Mouse (Mus musculus) forebrain, embryonic 12.5 days (tissue): ENCODE measurements around the gene Tpd52l1. TPM values are rescaled to one million over a fixed set of nuclear protein-coding genes. Genes with fewer than 3 reads are reported as not detected.

Source experiments
- ATAC-seq: fragments of 200-750 bp; cut with Nextera tagmentation; 2 replicates; pipeline ENCODE4 v1.8.0; 2017; ENCODE audit warnings: moderate TSS enrichment; ENCODE audit not compliant: low FRiP score
- H3K27ac ChIP-seq: fragments of 300-500 bp; sonication (generic); 2 replicates; pipeline ENCODE4 v1.5.1; 2016; ENCODE audit warnings: mild to moderate bottlenecking
- H3K27me3 ChIP-seq: fragments of 300-500 bp; sonication (generic); 2 replicates; pipeline ENCODE4 v1.6.1; 2016; ENCODE audit warnings: mild to moderate bottlenecking
- H3K36me3 ChIP-seq: fragments of 300-500 bp; sonication (generic); replicated peaks from 2 replicates; pipeline ENCODE4 v1.6.1; 2016; ENCODE audit warnings: mild to moderate bottlenecking
- H3K4me1 ChIP-seq: fragments of 300-500 bp; sonication (generic); 2 replicates; pipeline ENCODE4 v1.6.1; 2016
- H3K4me2 ChIP-seq: fragments of 300-500 bp; sonication (generic); 2 replicates; pipeline ENCODE4 v1.6.1; 2016; ENCODE audit warnings: mild to moderate bottlenecking, moderate library complexity
- H3K4me3 ChIP-seq: fragments of 300-500 bp; sonication (generic); replicated peaks from 2 replicates; pipeline ENCODE4 v1.5.1; 2016; ENCODE audit warnings: mild to moderate bottlenecking
- H3K9ac ChIP-seq: fragments of 300-500 bp; sonication (generic); 2 replicates; pipeline ENCODE4 v1.6.1; 2016; ENCODE audit warnings: mild to moderate bottlenecking
- H3K9me3 ChIP-seq: fragments of 300-500 bp; sonication (generic); 2 replicates; pipeline ENCODE4 v1.6.1; 2016
- WGBS: fragments of 180-500 bp; shearing (Covaris S2); methylation state at CpG from one replicate; pipeline ENCODE4 v1.1.7; 2016; 5-methylcytosine and 5-hydroxymethylcytosine counted together
- polyA plus RNA-seq: library from polyadenylated mRNA; unstranded; fragments of >200 nt; fragmentation: Nextera tagmentation; extraction: Ambion mirVana; gene quantifications from 2 replicates; pipeline ENCODE4 v1.2.1, GENCODE M21; 2016

Tpd52l1 gene
- polyA plus RNA-seq, 1 experiment from 2014 or later, result 16.6 TPM

DNA sequence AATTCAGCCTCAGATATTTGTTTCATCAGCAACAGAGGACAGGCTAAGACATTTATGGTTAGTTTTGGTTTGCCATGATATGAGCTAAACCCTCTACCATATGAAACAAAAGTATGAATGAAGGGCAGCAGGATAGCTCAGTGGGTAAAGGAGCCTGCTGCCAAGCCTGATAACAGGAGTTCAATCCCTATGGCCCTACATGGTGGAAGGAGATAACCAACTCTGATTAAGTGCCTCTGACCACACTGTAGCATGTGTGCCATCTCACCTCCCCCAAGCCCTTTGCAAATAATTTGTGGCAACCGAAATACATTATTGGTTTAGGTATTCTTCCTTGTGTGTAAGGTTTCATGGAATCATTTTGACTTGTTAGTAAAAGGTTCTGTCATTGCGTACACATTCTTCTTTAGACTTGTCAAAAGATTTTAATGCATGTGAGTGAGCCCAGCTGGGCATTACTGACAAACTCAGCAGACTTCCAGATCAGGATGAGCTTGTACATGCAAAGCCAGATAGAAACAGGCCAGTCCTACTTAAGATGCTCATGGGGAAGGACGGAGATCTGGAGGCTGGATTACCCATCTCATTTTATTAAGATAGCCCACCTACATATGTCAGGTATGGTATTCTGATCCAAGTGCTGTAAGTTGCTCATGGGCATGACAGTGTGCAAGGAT, 115.3 kb downstream of the Tpd52l1 start:
- no peaks in the 10 kb centered on the region for H3K27me3 ChIP-seq
- ATAC-seq, result no peak
- no peaks in the 10 kb centered on the region for H3K9me3 ChIP-seq
- peaks cover 17% of the 10 kb centered on the region for H3K36me3 ChIP-seq
- WGBS, result 88% methylated on average over 3 of the region's 3 CpGs
- H3K4me3 ChIP-seq, result no peak overlapping the region
- no peak overlapping the region for H3K27ac ChIP-seq
- H3K4me2 ChIP-seq, result no peak overlapping the region
- H3K4me1 ChIP-seq, result no peaks in the 10 kb centered on the region
- no peak overlapping the region for H3K9ac ChIP-seq

DNA sequence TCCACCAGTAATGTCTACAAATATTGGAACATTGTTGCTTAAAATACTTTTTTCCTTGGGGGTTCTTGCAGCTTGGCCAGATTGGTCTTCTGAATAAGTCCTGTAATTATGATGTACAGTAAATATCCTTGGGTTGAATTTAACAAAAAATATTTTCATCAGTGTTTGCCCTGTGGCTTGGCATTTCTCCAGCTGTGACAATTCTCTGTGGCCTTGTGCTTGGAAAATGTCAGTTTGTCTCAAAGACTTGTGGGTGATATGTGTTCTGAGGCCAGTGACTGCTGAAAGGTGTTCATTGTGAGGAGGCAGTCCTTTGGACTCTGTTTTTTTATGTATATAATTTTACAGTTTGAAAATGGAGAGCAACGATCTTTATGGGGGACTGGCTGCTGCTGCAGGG, 116.3 kb downstream of the Tpd52l1 start:
- no peak overlapping the region for H3K4me2 ChIP-seq
- ATAC-seq, result no peak
- 95% methylated on average over 1 of the region's 1 CpGs for WGBS
- no peaks in the 10 kb centered on the region for H3K4me1 ChIP-seq
- H3K9ac ChIP-seq, result no peak overlapping the region
- no peak overlapping the region for H3K27ac ChIP-seq
- no peak overlapping the region for H3K4me3 ChIP-seq
- peaks cover 17% of the 10 kb centered on the region for H3K36me3 ChIP-seq
- H3K27me3 ChIP-seq, result no peaks in the 10 kb centered on the region
- H3K9me3 ChIP-seq, result no peaks in the 10 kb centered on the region

DNA sequence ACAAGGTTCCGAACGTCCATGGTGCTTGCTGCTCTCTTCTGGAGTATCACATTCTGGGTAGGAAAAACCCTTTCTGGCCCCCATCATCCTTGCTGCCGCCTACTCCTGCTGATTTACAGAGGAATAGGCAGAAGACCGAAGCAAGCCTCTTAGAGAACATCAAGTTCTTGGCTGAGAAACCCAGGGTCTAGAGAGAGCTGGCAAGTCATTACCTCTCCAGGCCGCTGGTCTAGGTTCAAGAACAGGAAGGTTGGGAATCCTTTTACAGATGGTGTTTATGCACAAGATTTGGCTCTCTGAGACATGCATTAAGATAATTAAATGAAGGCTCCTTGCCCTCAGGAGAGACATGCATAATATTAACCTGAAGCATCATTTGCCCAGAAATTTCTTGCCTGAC, 127.3 kb downstream of the Tpd52l1 start:
- WGBS, result 92% methylated on average over 5 of the region's 5 CpGs
- peaks cover 8% of the 10 kb centered on the region for H3K4me1 ChIP-seq

DNA sequence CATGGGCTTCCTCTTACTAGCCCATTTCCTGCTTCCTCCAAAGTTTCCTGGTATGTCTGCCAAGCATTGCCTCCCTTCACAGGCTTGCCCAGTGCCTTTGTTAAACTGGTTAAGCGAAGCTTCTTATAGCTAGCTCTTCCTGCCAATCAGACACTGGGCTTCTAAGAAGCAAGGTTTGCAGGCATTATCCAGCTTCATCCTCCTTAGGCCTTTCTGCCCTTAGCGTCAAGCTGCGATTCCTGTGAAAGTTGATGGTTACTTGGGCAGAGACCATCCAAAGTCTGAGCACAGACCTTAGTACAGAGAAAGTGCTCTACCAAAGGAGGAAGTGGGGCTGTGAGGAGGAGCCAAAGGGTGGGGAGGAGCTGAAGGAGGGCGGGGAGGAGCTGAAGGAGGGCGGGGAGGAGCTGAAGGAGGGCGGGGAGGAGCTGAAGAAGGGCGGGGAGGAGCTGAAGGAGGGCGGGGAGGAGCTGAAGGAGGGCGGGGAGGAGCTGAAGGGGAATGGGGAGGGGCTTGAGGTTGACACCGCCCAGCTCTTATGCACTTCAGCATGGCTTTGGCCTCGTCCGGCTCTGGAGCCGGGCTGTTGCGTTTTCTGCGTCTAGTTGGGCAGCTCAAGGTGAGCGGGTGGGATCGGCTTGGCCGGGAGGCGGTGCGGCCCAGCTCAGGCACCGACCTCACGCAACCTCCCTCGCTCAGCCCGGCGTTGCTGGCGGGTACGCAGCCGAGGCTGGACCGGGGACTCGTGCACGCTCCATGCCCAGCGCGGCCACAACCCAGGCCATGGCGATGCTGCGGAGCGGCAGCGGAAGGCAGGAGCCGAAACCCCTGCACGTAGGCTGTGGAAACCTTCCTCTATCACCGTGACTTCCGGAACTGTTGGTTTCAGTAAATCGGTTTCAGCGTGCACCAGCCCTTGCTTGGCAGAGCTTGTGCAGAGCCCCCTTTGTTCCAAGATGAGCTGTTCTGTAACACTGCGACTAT, 132.6 kb downstream of the Tpd52l1 start, which contains the start of gene Hddc2:
Hddc2 (plus strand) TSS at position 519 of the 984 bp plus-strand sequence.
- peak within 1 kb of the TSS; percentile 69 for H3K9ac ChIP-seq
- WGBS, result 3% methylated on average over 42 of the region's 44 CpGs
- peaks cover 8% of the 10 kb centered on the region for H3K4me1 ChIP-seq
- peaks cover 3% of the 10 kb centered on the region; the same call in 1 of the 2 replicates for H3K36me3 ChIP-seq
- no peaks in the 10 kb centered on the region for H3K27me3 ChIP-seq
- H3K4me2 ChIP-seq, result peak within 1 kb of the TSS; percentile 61
- H3K4me3 ChIP-seq, result peak within 1 kb of the TSS; percentile 70
- no peaks in the 10 kb centered on the region for H3K9me3 ChIP-seq
- H3K27ac ChIP-seq, result peak within 1 kb of the TSS; percentile 82
- ATAC-seq, result peak; percentile 95

More for the DNA sequence above, 127.3 kb downstream of the Tpd52l1 start:
- H3K4me3 ChIP-seq, result no peak overlapping the region
- H3K9me3 ChIP-seq, result no peaks in the 10 kb centered on the region
- H3K36me3 ChIP-seq, result peaks cover 10% of the 10 kb centered on the region
- H3K27me3 ChIP-seq, result no peaks in the 10 kb centered on the region
- no peak overlapping the region for H3K4me2 ChIP-seq
- ATAC-seq, result no peak
- H3K27ac ChIP-seq, result no peak overlapping the region
- no peak overlapping the region for H3K9ac ChIP-seq

DNA sequence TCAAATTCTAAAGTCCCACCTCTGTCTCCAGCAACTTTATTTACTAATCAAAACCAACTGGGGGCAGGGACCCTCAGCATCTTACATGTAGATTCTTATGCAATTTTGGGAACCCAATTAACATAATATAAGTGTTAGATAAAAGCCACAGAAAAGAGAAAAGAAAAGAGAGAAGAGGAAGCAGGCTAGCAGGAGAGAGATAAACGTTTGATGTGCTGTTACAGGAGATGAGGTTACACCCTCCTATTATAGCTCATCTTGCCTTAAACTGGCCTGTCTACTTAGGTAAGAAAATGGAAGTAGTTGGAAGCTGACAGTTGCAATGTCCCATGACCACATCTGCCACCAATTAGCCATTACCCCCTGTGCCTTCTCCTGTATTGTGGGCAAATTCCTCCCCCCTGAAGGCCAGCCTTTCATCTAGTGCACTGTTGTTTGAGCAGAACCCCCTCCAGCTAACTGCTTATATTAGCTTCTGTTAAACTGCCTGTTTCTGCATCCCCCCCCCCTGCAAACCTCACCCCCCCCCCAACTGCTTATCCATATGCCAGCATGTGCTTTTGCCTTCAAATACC, 138.6 kb downstream of the Tpd52l1 start:
- H3K9ac ChIP-seq, result no peak overlapping the region
- H3K4me3 ChIP-seq, result no peak overlapping the region
- 26% methylated on average over 1 of the region's 1 CpGs for WGBS
- H3K4me1 ChIP-seq, result no peaks in the 10 kb centered on the region
- H3K4me2 ChIP-seq, result no peak overlapping the region
- no peaks in the 10 kb centered on the region for H3K27me3 ChIP-seq
- ATAC-seq, result no peak
- no peak overlapping the region for H3K27ac ChIP-seq
- H3K36me3 ChIP-seq, result no peaks in the 10 kb centered on the region
- H3K9me3 ChIP-seq, result no peaks in the 10 kb centered on the region

DNA sequence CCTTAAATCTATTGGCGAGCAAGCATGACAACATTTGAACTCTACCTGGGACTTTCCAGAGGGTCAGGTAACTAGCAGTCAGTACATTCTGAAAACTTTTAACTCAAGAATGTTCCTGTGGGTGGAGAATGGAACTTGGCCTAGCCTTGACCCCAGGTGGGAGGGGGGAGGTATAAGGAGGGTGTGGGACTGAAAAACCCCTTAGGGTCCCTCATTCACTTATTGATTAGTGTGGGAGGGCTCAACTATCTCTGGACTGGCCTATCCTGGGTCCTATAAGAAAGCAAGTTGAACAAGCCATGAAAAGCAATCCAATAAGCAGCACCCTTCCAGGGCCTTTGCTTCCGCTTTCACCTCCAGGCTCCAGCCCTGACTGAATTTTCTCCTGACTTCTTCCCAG, 142.3 kb downstream of the Tpd52l1 start:
- Histone ChIP-seq H3K9ac (no peak overlapping the region), H3K36me3 (no peaks in the 10 kb centered on the region), H3K4me3 (no peak overlapping the region), H3K9me3 (no peaks in the 10 kb centered on the region), H3K4me1 (no peaks in the 10 kb centered on the region), H3K4me2 (no peak overlapping the region), H3K27ac (no peak overlapping the region), H3K27me3 (no peaks in the 10 kb centered on the region)
- WGBS, result 93% methylated on average over 2 of the region's 2 CpGs
- no peak for ATAC-seq

DNA sequence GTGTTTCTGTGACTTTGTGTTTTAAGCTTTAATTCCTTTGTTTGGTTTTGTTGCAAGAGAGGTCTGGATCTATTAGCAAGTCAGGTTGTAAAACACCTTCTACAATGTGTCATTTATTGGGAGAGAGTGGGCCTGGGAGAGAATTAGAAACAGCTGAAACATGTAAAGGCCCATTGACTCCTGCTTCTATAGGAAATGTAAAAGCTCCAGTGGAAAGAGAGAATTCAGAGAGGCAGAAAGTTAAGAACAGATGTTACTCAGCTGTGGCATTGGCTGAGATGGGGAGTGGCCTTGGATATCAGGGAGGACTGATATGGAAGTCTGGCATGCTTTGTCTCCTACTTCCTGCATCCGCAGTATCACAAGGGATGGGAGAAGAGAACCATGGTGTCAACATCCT, 145.5 kb downstream of the Tpd52l1 start:
- 81% methylated on average over 1 of the region's 1 CpGs for WGBS

DNA sequence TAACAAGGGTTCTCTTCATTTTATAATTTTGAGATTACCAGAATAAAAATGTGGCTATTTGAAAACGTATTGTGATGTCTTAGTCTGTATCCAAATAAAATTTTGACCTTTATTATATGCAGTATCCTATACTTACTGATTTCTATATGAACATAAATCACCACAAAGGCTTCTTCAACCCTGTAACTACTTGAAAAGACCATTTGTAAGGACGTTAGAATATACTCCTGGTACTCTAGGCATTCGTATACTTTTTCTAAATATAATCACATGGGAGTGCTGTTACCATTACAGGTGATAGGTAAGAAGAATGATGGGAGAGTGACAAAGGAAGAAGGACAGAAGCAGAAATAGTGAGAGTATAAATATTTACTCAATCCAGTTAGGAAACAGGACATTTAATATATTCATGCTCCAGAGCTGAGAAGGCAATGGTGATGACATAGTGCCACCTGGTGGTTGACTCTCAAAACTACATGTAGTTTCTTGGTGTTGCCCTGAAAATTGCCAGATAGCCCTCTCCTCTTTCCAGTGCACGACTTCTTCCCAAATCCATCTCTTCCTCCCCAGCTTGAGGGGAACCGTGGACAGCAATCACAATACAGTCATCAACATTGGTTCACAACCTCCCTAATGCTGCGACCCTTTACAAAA, 146.7 kb downstream of the Tpd52l1 start:
- WGBS, result 43% methylated on average over 6 of the region's 6 CpGs
- Histone ChIP-seq H3K9me3 (no peaks in the 10 kb centered on the region), H3K27ac (no peak overlapping the region), H3K4me3 (no peak overlapping the region), H3K4me2 (no peak overlapping the region), H3K27me3 (no peaks in the 10 kb centered on the region), H3K9ac (no peak overlapping the region), H3K36me3 (no peaks in the 10 kb centered on the region), H3K4me1 (peaks cover 17% of the 10 kb centered on the region)
- peak; percentile 68; the same call in 1 of the 2 replicates for ATAC-seq

More for the DNA sequence above, 145.5 kb downstream of the Tpd52l1 start:
- H3K36me3 ChIP-seq, result no peaks in the 10 kb centered on the region
- H3K27ac ChIP-seq, result no peak overlapping the region
- peaks cover 17% of the 10 kb centered on the region for H3K4me1 ChIP-seq
- no peaks in the 10 kb centered on the region for H3K9me3 ChIP-seq
- no peak for ATAC-seq
- H3K4me2 ChIP-seq, result no peak overlapping the region
- H3K27me3 ChIP-seq, result no peaks in the 10 kb centered on the region
- H3K4me3 ChIP-seq, result no peak overlapping the region
- H3K9ac ChIP-seq, result no peak overlapping the region

DNA sequence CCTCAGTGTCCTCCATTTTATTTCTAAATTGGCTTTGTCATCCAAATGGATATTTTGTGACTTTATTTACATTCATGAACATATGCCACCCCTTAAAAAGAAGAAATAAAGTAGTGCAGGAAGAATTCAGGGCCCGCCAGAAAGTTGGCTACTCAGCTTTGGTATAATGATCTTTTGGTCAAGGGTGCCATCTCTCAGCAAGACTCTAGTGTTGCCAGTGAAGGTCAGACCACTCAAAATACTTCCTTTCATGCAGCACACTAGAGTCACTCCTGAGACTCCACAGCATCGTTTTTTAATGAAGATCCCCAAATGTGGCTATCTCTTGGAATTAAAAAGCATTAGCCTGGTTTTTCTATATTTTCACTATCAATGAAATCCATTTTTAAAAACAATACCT, 147.5 kb downstream of the Tpd52l1 start:
- Histone ChIP-seq H3K36me3 (no peaks in the 10 kb centered on the region), H3K27ac (no peak overlapping the region)

DNA sequence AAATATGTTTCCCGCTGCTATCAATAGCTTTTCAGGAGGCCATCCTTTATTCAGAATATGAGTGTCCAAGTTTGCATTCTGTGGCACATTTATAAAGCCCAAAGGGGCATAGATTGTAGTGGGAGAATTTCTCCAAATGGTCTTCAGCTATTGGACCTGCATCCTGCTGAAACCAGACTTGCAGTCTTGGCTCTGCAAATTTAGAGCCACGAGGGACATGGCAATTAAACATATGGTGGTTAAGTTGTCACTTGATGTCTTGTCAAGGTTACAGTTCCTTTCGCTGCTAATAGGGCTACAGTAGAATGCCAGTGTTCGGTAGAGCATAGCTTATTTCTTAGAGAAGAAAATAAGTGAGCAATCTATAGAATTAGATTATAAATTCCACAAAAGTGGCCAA, 148.7 kb downstream of the Tpd52l1 start:
- Histone ChIP-seq H3K4me2 (no peak overlapping the region), H3K36me3 (no peaks in the 10 kb centered on the region), H3K27ac (no peak overlapping the region), H3K9me3 (no peaks in the 10 kb centered on the region), H3K4me3 (no peak overlapping the region), H3K27me3 (no peaks in the 10 kb centered on the region), H3K9ac (no peak overlapping the region), H3K4me1 (peaks cover 17% of the 10 kb centered on the region)
- WGBS, result 70% methylated on average over 4 of the region's 4 CpGs
- ATAC-seq, result no peak

More for the DNA sequence above, 147.5 kb downstream of the Tpd52l1 start:
- Histone ChIP-seq H3K27me3 (no peaks in the 10 kb centered on the region), H3K4me3 (no peak overlapping the region), H3K9ac (no peak overlapping the region), H3K9me3 (no peaks in the 10 kb centered on the region), H3K4me2 (no peak overlapping the region), H3K4me1 (peaks cover 17% of the 10 kb centered on the region)
- WGBS, result 67% methylated on average over 2 of the region's 2 CpGs
- no peak for ATAC-seq

DNA sequence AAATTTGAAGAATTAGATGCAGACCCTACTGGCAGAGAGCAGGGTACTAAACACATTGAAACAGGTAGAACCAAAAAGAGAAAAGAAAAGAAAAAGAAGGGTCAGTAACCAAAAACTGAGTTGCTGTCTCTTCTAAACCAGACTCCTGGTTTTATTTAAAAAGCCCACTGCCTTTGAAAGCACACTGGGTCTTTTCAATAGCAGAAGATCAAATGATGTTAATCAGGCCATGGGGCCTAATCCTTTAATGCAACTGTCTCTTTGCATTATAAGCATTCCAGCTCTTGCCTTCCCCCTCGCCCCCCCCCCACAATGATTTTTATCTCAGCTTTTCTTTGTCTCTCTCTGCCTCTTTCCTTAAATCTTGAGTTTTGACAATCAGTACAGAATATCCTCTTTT, 149.3 kb downstream of the Tpd52l1 start:
- Histone ChIP-seq H3K36me3 (no peaks in the 10 kb centered on the region), H3K9me3 (no peaks in the 10 kb centered on the region), H3K27me3 (no peaks in the 10 kb centered on the region), H3K4me3 (no peak overlapping the region), H3K4me2 (no peak overlapping the region), H3K9ac (no peak overlapping the region), H3K27ac (no peak overlapping the region), H3K4me1 (peaks cover 17% of the 10 kb centered on the region)
- no peak for ATAC-seq
- 20% methylated on average over 1 of the region's 1 CpGs for WGBS

DNA sequence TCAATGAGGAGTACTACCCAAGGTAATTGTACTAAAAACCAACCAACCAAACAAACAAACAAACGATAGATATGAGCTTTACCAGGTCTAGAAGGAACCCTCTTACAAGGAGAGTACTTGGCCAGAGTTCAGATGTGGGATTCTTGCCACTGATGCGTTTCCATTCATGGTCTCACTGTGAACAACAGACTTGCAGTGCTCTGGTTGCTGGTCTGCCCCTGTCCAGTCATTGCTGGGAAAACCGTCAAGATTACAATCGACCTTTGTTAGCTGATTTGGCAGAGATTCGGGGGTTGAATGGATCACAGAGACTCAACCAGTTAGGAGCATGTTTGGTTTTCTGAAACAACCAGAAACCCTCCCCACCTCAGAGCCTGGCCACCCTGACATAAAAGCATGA, 150.1 kb downstream of the Tpd52l1 start:
- Histone ChIP-seq H3K27ac (no peak overlapping the region), H3K9ac (no peak overlapping the region), H3K4me1 (peaks cover 17% of the 10 kb centered on the region), H3K4me2 (no peak overlapping the region), H3K27me3 (no peaks in the 10 kb centered on the region), H3K9me3 (no peaks in the 10 kb centered on the region), H3K4me3 (no peak overlapping the region), H3K36me3 (no peaks in the 10 kb centered on the region)
- 23% methylated on average over 5 of the region's 5 CpGs for WGBS
- 0 out of 2 replicates have a peak, but pooled peaks have one; percentile 27 for ATAC-seq
